Mouse (Mus musculus) monocyte, adult 59 days (primary cell): ENCODE measurements around the gene Lrg1. TPM values are rescaled to one million over a fixed set of nuclear protein-coding genes. Genes with fewer than 3 reads are reported as not detected.

Experiments used
- total RNA-seq, 2 experiments: library from RNA; stranded (reverse); gene quantifications; one replicate each; pipeline ENCODE4 v1.2.4; 2023

The Lrg1 gene
- total RNA-seq = 1 to 10 TPM in 1 of 2 experiments, not detected in 1; 3.7 TPM

DNA sequence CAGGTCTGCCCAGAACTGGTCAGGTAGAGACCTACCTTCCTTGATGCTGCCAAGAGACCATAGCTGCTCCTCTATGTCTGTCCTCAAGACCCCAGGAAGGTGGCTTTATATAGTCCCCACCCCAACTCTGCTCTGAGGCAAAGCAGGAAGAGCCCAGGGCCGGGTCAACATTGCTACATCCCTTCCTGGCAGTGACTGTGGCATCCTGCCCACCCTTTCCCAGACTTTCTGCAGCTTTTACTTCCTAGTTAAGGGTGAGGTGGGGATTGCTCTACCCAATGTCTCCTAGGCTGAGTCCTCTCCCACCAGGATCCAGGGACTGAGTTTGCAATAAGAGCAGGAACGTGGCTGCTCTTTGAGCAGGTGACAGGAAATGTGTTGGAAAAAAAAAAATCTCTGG lies at the start of gene Lrg1:
Gene Lrg1, minus strand, starts transcription at position 176 of the 400 bp plus-strand sequence.

DNA sequence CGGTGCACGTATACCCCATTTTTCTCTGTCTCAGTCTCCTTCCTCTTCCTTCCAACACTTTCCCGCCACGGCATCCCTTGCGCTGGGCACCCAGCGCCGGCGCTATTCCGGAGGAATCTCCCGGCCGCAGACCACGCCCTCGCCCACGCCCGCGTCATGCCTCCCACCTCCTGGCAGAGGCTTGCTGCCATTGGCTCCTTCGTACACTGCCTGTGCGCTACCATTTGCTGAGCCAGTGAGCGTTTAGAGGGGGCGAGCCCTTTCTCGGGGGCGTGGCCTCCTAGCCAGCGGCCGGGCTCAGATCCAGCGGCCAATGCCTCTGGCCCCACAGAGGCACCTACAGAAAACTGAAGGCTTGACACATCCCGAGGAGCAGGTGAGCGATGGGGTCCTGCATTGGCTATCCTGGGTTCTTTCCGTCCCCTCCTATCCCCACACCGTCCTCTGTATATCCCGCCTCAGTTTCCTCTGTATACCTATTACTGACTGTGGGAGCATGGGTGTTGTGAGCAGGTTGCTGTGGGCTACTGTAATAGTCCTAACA lies 40.5 kb upstream of the Lrg1 start, which contains the start of gene Tnfaip8l1:
Gene Tnfaip8l1, plus strand, starts transcription at position 247 of the 544 bp plus-strand sequence.

DNA sequence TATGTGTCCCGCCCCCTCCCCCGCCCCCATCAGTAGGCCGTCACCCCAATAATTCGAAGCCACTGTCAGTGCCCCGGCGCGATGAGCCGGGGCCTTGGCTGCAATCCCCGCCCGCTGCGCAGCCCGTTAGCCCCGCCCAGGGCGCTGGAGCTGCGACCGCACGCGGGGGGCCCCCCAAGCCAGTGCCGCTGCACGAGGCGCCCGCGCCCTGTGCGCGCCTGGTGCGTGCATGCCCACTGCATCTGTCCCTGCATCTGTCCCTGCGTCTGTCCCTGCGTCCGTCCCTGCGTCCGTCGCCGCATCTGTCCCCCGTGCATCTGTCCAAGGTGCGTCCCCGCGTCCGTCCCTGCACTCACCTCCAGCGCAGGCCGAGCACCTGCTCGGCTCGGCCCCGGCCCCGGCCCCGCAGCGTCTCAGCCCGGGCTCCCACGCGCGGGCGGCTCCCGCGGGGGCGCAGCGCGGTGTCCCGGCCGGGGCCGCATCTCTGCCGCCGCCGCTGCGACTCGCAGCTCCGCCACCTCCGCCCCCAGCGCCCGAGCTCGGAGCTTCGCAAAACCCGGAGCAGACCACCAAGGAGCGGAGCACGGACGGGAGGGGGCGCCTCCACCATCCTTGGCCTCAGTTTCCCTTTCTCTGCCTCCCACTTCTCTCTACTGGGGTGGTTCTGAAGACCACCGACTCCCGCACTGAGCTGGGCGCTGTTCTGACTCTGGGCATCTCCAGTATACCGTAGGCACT lies 18.2 kb upstream of the Lrg1 start, which contains the start of gene Sema6b:
Gene Sema6b, minus strand, starts transcription at position 486 of the 738 bp plus-strand sequence.

DNA sequence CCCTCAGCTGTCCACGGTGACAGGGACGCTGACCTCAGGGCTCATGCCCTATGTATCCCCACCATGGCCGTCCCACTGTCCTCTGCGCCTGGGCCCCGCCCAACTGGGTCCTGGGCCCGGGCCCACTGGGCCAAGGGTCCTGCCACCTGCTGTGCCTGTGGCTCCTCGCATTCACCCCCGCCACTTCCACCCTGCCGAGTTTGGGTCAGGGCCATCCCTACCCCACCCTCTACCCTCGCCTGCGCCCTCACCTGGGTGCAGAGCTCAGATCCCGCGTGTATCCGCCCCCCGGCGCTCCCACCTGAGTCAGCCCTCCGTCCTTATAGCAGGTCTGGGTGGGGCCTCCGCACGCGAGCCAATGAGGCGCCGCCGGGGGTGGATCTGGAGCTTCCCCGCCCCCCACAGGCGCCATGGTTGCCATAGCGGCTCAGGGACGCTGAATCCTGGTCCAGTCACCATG lies 4.5 kb downstream of the Lrg1 start, which contains the start of gene Plin5:
Gene Plin5, minus strand, starts transcription at position 346 of the 460 bp plus-strand sequence.

GRCm38 (mm10) chr17:56109219-56110051 lies 12.4 kb downstream of the Lrg1 start, which contains the start of gene Plin4:
TSS of gene Plin4 (minus strand) at chr17:56109803.

GRCm38 (mm10) chr17:56078880-56079795 lies 42.7 kb downstream of the Lrg1 start, which contains the start of gene Hdgfl2:
TSS of gene Hdgfl2 (plus strand) at chr17:56079634.

DNA sequence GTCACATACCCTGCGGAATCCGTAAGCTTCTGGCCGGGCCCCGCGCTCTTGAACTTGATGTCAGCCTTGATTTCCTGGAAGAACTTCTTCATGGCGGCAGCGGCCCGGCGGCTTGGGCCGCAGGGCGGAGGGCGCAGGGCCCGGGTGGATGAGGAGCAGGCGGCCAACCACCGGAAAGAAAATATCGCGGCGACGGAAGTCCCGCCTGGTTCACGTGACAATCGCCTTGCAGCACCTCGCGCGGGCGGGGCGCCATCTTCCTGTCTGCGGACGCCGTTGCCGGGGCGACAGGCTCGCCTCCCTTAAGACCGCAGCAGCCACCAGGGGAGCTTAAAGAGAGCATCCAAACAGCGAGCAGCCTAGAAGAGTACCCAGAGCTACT lies 47.0 kb downstream of the Lrg1 start, which contains the start of gene Ubxn6:
Gene Ubxn6, minus strand, starts transcription at position 202 of the 382 bp plus-strand sequence.

Other genes with a start within 250 kb of the Lrg1 start
- gene Zfp119a, start 243.1 kb downstream of the Lrg1 start, total RNA-seq = 1 to 10 TPM; 3.9 to 5.7 TPM
- 10 to 100 TPM in 1 of 2 experiments, 1 to 10 TPM in 1; 5.7 to 10.1 TPM for gene Zfp959, start 229.9 kb downstream of the Lrg1 start, total RNA-seq
- 1 to 10 TPM; 3.8 to 4.3 TPM for gene Zfp119b, start 172.5 kb downstream of the Lrg1 start, total RNA-seq
- gene Ebi3, start 169.4 kb downstream of the Lrg1 start, total RNA-seq = 100 to 1,000 TPM; 104 to 106 TPM
- 10 to 100 TPM; 23.3 to 30.4 TPM for gene Yju2, start 162.9 kb downstream of the Lrg1 start, total RNA-seq
- gene Shd, start 151.5 kb downstream of the Lrg1 start, total RNA-seq = 1 to 10 TPM in 1 of 2 experiments, under 1 TPM in 1; 0.88 to 1.3 TPM
- gene Fsd1, start 135.5 kb downstream of the Lrg1 start, total RNA-seq = not detected
- 1 to 10 TPM in 1 of 2 experiments, under 1 TPM in 1; 0.76 to 1.3 TPM for gene Stap2, start 116.4 kb downstream of the Lrg1 start, total RNA-seq
- 10 to 100 TPM; 42.0 to 43.1 TPM for gene Mpnd, start 116.3 kb downstream of the Lrg1 start, total RNA-seq
- gene Sh3gl1, start 85.4 kb downstream of the Lrg1 start, total RNA-seq = 10 to 100 TPM; 50.9 to 57.1 TPM
- gene Chaf1a, start 81.6 kb downstream of the Lrg1 start, total RNA-seq = 1 to 10 TPM; 1.6 to 2.1 TPM
- 10 to 100 TPM; 41.1 to 44.6 TPM for gene Ubxn6, start 47.0 kb downstream of the Lrg1 start, total RNA-seq
- 10 to 100 TPM; 48.3 to 48.7 TPM for gene Hdgfl2, start 42.4 kb downstream of the Lrg1 start, total RNA-seq
- not detected for gene Plin4, start 12.2 kb downstream of the Lrg1 start, total RNA-seq
- gene Plin5, start 4.4 kb downstream of the Lrg1 start, total RNA-seq = not detected
- 1 to 10 TPM; 2.7 to 3.7 TPM for gene Sema6b, start 18.3 kb upstream of the Lrg1 start, total RNA-seq
- gene Tnfaip8l1, start 40.5 kb upstream of the Lrg1 start, total RNA-seq = under 1 TPM; 0.33 to 0.39 TPM
- 10 to 100 TPM; 43.5 to 54.0 TPM for gene Mydgf, start 61.9 kb upstream of the Lrg1 start, total RNA-seq
- 10 to 100 TPM; 38.8 to 43.3 TPM for gene Dpp9, start 96.9 kb upstream of the Lrg1 start, total RNA-seq
- 10 to 100 TPM; 17.3 to 18.1 TPM for gene Fem1a, start 134.8 kb upstream of the Lrg1 start, total RNA-seq
- gene Ticam1, start 154.8 kb upstream of the Lrg1 start, total RNA-seq = 10 to 100 TPM; 25.5 to 30.4 TPM
- gene Plin3, start 170.9 kb upstream of the Lrg1 start, total RNA-seq = 10 to 100 TPM; 24.0 to 26.1 TPM
- not detected for gene Arrdc5, start 178.3 kb upstream of the Lrg1 start, total RNA-seq
- 1 to 10 TPM; 1.5 to 2.3 TPM for gene Uhrf1, start 181.3 kb upstream of the Lrg1 start, total RNA-seq
- 10 to 100 TPM; 30.1 to 31.2 TPM for gene Kdm4b, start 204.1 kb upstream of the Lrg1 start, total RNA-seq